Mouse (Mus musculus): ENCODE data around the gene Gm10271.

Gm10271 gene

GRCm38 (mm10) chr10:116931497-116932179, 40.8 kb downstream of the Gm10271 start:
- DNase-seq, result peak in 1 of 2 experiments; percentile 27

- no peak for DNase-seq
Measured at GRCm38 (mm10) chr10:116930936-116931335, 41.5 kb downstream of the Gm10271 start.

- DNase-seq, result no peak
Measured at GRCm38 (mm10) chr10:116930506-116930905, 41.9 kb downstream of the Gm10271 start.

GRCm38 (mm10) chr10:116928826-116929225, 43.6 kb downstream of the Gm10271 start:
- DNase-seq, result no peak

- DNase-seq, result no peak
Measured at GRCm38 (mm10) chr10:116926428-116927113, 45.8 kb downstream of the Gm10271 start.

- DNase-seq, result no peak
Measured at GRCm38 (mm10) chr10:116923651-116924495, 48.5 kb downstream of the Gm10271 start.

- no peak for DNase-seq
Measured at GRCm38 (mm10) chr10:116922161-116922560, 50.2 kb downstream of the Gm10271 start.

GRCm38 (mm10) chr10:116921416-116921815, 51.0 kb downstream of the Gm10271 start:
- no peak for DNase-seq

GRCm38 (mm10) chr10:116920641-116921040, 51.8 kb downstream of the Gm10271 start:
- DNase-seq, result no peak

GRCm38 (mm10) chr10:116919368-116920317, 52.8 kb downstream of the Gm10271 start:
- no peak for DNase-seq

- DNase-seq, result no peak
Measured at GRCm38 (mm10) chr10:116916581-116916980, 55.8 kb downstream of the Gm10271 start.

GRCm38 (mm10) chr10:116915286-116915685, 57.1 kb downstream of the Gm10271 start:
- no peak for DNase-seq

- no peak for DNase-seq
Measured at GRCm38 (mm10) chr10:116914586-116914985, 57.8 kb downstream of the Gm10271 start.

- DNase-seq, result no peak
Measured at GRCm38 (mm10) chr10:116913647-116914273, 58.6 kb downstream of the Gm10271 start.

GRCm38 (mm10) chr10:116912850-116913249, 59.6 kb downstream of the Gm10271 start:
- DNase-seq, result no peak

- no peak for DNase-seq
Measured at GRCm38 (mm10) chr10:116908901-116909642, 63.3 kb downstream of the Gm10271 start.
